Mouse (Mus musculus) CH12.LX (cell line): Measurements from ENCODE around the gene Rplp2. TPM values are rescaled to one million over a fixed set of nuclear protein-coding genes. Genes with fewer than 3 reads are reported as not detected.

Source experiments
- DNase-seq: peaks from one replicate; pipeline ENCODE4 v3.0.0-alpha.2; 2013; ENCODE audit errors: extremely low read depth
- H3K27ac ChIP-seq: 2 replicates; pipeline ENCODE4 v1.5.1; 2012; ENCODE audit warnings: low read depth, mild to moderate bottlenecking, control low read depth, moderate library complexity; ENCODE audit not compliant: insufficient read depth
- H3K27me3 ChIP-seq: replicated peaks from 2 replicates; pipeline ENCODE3; 2012; ENCODE audit warnings: inconsistent platforms
- H3K36me3 ChIP-seq, 2 experiments: replicated peaks in 1 of 2; 2 replicates each; pipeline versions ENCODE3 to v1.6.1; 2012; ENCODE audit warnings: inconsistent platforms in 1 of 2, low read length in 1 of 2, mild to moderate bottlenecking in 1 of 2, mixed read lengths in 1 of 2, moderate library complexity in 1 of 2; ENCODE audit not compliant: control insufficient read depth in 1 of 2, insufficient read depth in 1 of 2
- H3K4me1 ChIP-seq, 2 experiments: 2 replicates each; pipeline ENCODE4 v1.6.1; 2012; ENCODE audit warnings: inconsistent platforms in 1 of 2, moderate library complexity in 1 of 2; ENCODE audit not compliant: insufficient read depth in 2 of 2, control insufficient read depth in 1 of 2
- H3K4me2 ChIP-seq: 2 replicates; pipeline ENCODE4 v1.6.1; 2012; ENCODE audit warnings: low read depth, mild to moderate bottlenecking, control low read depth; ENCODE audit not compliant: poor library complexity, insufficient read depth, severe bottlenecking
- H3K4me3 ChIP-seq, 3 experiments: fragments of 150-350 bp in 1 of 3; sonication (generic) in 1 of 3; replicated peaks in 1 of 3; 2 replicates each; pipeline versions ENCODE3 to v1.5.1; 2011 to 2012; ENCODE audit warnings: low read depth in 2 of 3, low read length in 2 of 3, mild to moderate bottlenecking in 2 of 3, moderate library complexity in 2 of 3, control low read depth in 1 of 3, improper control_type of control experiment in 1 of 3, inconsistent platforms in 1 of 3, mixed read lengths in 1 of 3; ENCODE audit not compliant: poor library complexity in 1 of 3
- H3K79me2 ChIP-seq: replicated peaks from 2 replicates; pipeline ENCODE4 v1.6.1; 2012; ENCODE audit warnings: mild to moderate bottlenecking, moderate library complexity; ENCODE audit not compliant: control insufficient read depth, poor library complexity, insufficient read depth, severe bottlenecking; ENCODE audit errors: extremely low read depth
- H3K9ac ChIP-seq: 2 replicates; pipeline ENCODE4 v1.6.1; 2012; ENCODE audit warnings: low read depth, mild to moderate bottlenecking, control low read depth, moderate library complexity; ENCODE audit not compliant: insufficient read depth
- H3K9me3 ChIP-seq: replicated peaks from 2 replicates; pipeline ENCODE3; 2012; ENCODE audit warnings: low read length, inconsistent platforms, mixed read lengths
- BHLHE40 ChIP-seq: IDR thresholded peaks from 2 replicates; pipeline ENCODE4 v1.6.1; 2011; ENCODE audit warnings: mild to moderate bottlenecking, low read depth, low read length, improper control_type of control experiment
- CHD1 ChIP-seq: IDR thresholded peaks from 2 replicates; pipeline ENCODE4 v1.6.1; 2012; ENCODE audit warnings: low read depth, low read length, improper control_type of control experiment, inconsistent platforms
- CHD2 ChIP-seq: IDR thresholded peaks from 2 replicates; pipeline ENCODE4 v1.6.1; 2011; ENCODE audit warnings: low read length, improper control_type of control experiment
- CTCF ChIP-seq, 2 experiments: IDR thresholded peaks in 1 of 2; conservative IDR thresholded peaks in 1 of 2; 2 replicates each; pipeline ENCODE4 v1.5.1; 2011 to 2012; ENCODE audit warnings: low read depth in 2 of 2, low read length in 2 of 2, improper control_type of control experiment in 1 of 2, inconsistent platforms in 1 of 2, mild to moderate bottlenecking in 1 of 2, moderate library complexity in 1 of 2
- EP300 ChIP-seq: IDR thresholded peaks from 2 replicates; pipeline ENCODE4 v1.6.1; 2011; ENCODE audit warnings: low read length, improper control_type of control experiment
- ETS1 ChIP-seq: conservative IDR thresholded peaks from 2 replicates; pipeline ENCODE4 v1.6.1; 2012; ENCODE audit warnings: low read depth, mild to moderate bottlenecking, inconsistent platforms, low read length, improper control_type of control experiment, moderate library complexity
- GABPA ChIP-seq: IDR thresholded peaks from 2 replicates; pipeline ENCODE4 v1.6.1; 2012; ENCODE audit warnings: low read depth, low read length, improper control_type of control experiment, inconsistent platforms; ENCODE audit not compliant: insufficient replicate concordance
- HCFC1 ChIP-seq: IDR thresholded peaks from 2 replicates; pipeline ENCODE4 v1.6.1; 2012; ENCODE audit warnings: low read depth, mild to moderate bottlenecking, inconsistent platforms, low read length, improper control_type of control experiment
- IRF4 ChIP-seq: IDR thresholded peaks from 2 replicates; pipeline ENCODE4 v1.6.1; 2014; ENCODE audit warnings: low read depth, mild to moderate bottlenecking, inconsistent platforms, low read length, improper control_type of control experiment
- JUN ChIP-seq: IDR thresholded peaks from 2 replicates; pipeline ENCODE4 v1.6.1; 2011; ENCODE audit warnings: low read depth, mild to moderate bottlenecking, low read length, improper control_type of control experiment, moderate library complexity; ENCODE audit not compliant: insufficient read depth
- JUND ChIP-seq: conservative IDR thresholded peaks from 2 replicates; pipeline ENCODE4 v1.6.1; 2011; ENCODE audit warnings: low read depth, low read length, improper control_type of control experiment
- KAT2A ChIP-seq: IDR thresholded peaks from 2 replicates; pipeline ENCODE4 v1.6.1; 2012; ENCODE audit warnings: low read length, improper control_type of control experiment, inconsistent platforms; ENCODE audit not compliant: insufficient replicate concordance
- MAX ChIP-seq: IDR thresholded peaks from 2 replicates; pipeline ENCODE4 v1.6.1; 2011; ENCODE audit warnings: low read length, improper control_type of control experiment
- MAZ ChIP-seq: IDR thresholded peaks from 2 replicates; pipeline ENCODE4 v1.6.1; 2012; ENCODE audit warnings: low read depth, mild to moderate bottlenecking, inconsistent platforms, low read length, improper control_type of control experiment, moderate library complexity
- MEF2A ChIP-seq: IDR thresholded peaks from 2 replicates; pipeline ENCODE4 v1.6.1; 2014; ENCODE audit warnings: low read depth, mild to moderate bottlenecking, inconsistent platforms, low read length, improper control_type of control experiment, borderline replicate concordance
- MXI1 ChIP-seq: IDR thresholded peaks from 2 replicates; pipeline ENCODE4 v1.6.1; 2011; ENCODE audit warnings: mild to moderate bottlenecking, low read depth, low read length, improper control_type of control experiment
- MYC ChIP-seq: IDR thresholded peaks from 2 replicates; pipeline ENCODE4 v1.6.1; 2011; ENCODE audit warnings: low read depth, mild to moderate bottlenecking, improper control_type of control experiment, low read length
- NELFE ChIP-seq: IDR thresholded peaks from 2 replicates; pipeline ENCODE4 v1.6.1; 2011; ENCODE audit warnings: low read depth, low read length, improper control_type of control experiment
- NRF1 ChIP-seq: IDR thresholded peaks from 2 replicates; pipeline ENCODE4 v1.6.1; 2014; ENCODE audit warnings: low read depth, mild to moderate bottlenecking, inconsistent platforms, low read length, improper control_type of control experiment, moderate library complexity
- PAX5 ChIP-seq: IDR thresholded peaks from 2 replicates; pipeline ENCODE4 v1.6.1; 2012; ENCODE audit warnings: low read length, inconsistent platforms, mixed read lengths
- POLR2AphosphoS2 ChIP-seq: IDR thresholded peaks from 2 replicates; pipeline ENCODE4 v1.6.1; 2011; ENCODE audit warnings: low read depth, low read length, improper control_type of control experiment
- RAD21 ChIP-seq: IDR thresholded peaks from 2 replicates; pipeline ENCODE4 v1.6.1; 2011; ENCODE audit warnings: low read depth, mild to moderate bottlenecking, low read length, improper control_type of control experiment, moderate library complexity
- RCOR1 ChIP-seq: conservative IDR thresholded peaks from 2 replicates; pipeline ENCODE4 v1.6.1; 2012; ENCODE audit warnings: low read depth, mild to moderate bottlenecking, inconsistent platforms, low read length, improper control_type of control experiment
- SMC3 ChIP-seq: IDR thresholded peaks from 2 replicates; pipeline ENCODE4 v1.6.1; 2011; ENCODE audit warnings: low read depth, low read length, improper control_type of control experiment
- TBP ChIP-seq: conservative IDR thresholded peaks from 2 replicates; pipeline ENCODE4 v1.6.1; 2011; ENCODE audit warnings: low read depth, low read length, improper control_type of control experiment
- TCF12 ChIP-seq: IDR thresholded peaks from 2 replicates; pipeline ENCODE4 v1.6.1; 2014; ENCODE audit warnings: low read depth, mild to moderate bottlenecking, inconsistent platforms, low read length, improper control_type of control experiment
- USF1 ChIP-seq: IDR thresholded peaks from 2 replicates; pipeline ENCODE4 v1.6.1; 2014; ENCODE audit warnings: low read depth, mild to moderate bottlenecking, inconsistent platforms, low read length, improper control_type of control experiment
- USF2 ChIP-seq: conservative IDR thresholded peaks from 2 replicates; pipeline ENCODE4 v1.6.1; 2011; ENCODE audit warnings: low read depth, low read length, improper control_type of control experiment
- ZMIZ1 ChIP-seq: IDR thresholded peaks from 2 replicates; pipeline ENCODE4 v1.6.1; 2012; ENCODE audit warnings: low read depth, mild to moderate bottlenecking, inconsistent platforms, low read length, improper control_type of control experiment
- ZNF384 ChIP-seq: IDR thresholded peaks from 2 replicates; pipeline ENCODE4 v1.6.1; 2012; ENCODE audit warnings: low read depth, low read length, improper control_type of control experiment, inconsistent platforms
- dilution Hi-C: fragments of 300-500 bp; cut with MboI; formaldehyde crosslinking; loops from 2 replicates; pipeline ENCODE4 v1.14.3; 2020; ENCODE audit warnings: low sequenced_read_pairs; ENCODE audit not compliant: extremely low pct_unique_long_range_greater_than_20kb, extremely low pct_ligation_motif_present
- in situ Hi-C: fragments of 300-500 bp; cut with MboI; formaldehyde crosslinking; loops from 3 replicates; pipeline ENCODE4 v1.14.3; 2019; ENCODE audit warnings: low sequenced_read_pairs, low pct_ligation_motif_present, low pct_unique_long_range_greater_than_20kb, mixed read lengths
- polyA plus RNA-seq: library from polyadenylated mRNA; unstranded; fragments of >175 nt; gene quantifications from 2 replicates; pipeline ENCODE4 v1.2.1, GENCODE M21; 2012; ENCODE audit warnings: low read depth; ENCODE audit not compliant: insufficient read length
- total RNA-seq, 2 experiments: library from RNA; depleted of rRNA; stranded (reverse); fragments of 300-350 nt in 1 of 2; fragments of >200 nt in 1 of 2; gene quantifications; 2 replicates each; pipeline ENCODE4 v1.2.3; 2012 to 2014

Rplp2 gene
- total and polyA plus RNA-seq, 3 experiments = 791 to 3,416 (median 2,025) TPM

DNA sequence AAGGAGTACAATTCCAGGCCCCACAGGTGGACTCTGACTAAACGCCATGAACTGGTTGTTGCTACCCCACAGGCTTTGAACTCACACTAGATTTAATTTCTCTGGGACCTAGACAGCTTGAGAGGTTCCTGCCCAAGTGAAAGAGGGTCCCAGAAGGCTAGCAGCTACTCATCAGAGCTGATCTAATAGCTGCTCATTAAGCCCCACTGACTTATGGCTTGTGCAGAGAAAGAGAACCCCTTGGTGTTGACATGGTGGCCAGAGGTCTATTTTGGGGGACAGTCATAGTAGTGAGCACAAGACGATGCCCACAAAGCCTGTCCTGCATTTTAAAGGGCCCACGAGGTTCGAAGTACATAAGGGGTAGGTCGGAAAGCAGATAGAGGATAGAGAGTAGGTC lies 27.0 kb downstream of the Rplp2 start:
- dilution Hi-C loops = no loop called here
- Histone ChIP-seq H3K79me2 (peaks cover 22% of the 10 kb centered on the region), H3K36me3 (peaks cover 27 to 42% of the 10 kb centered on the region in 2 experiments), H3K27me3 (peaks cover 9% of the 10 kb centered on the region), H3K27ac (no peak overlapping the region), H3K9ac (peak overlapping the region; percentile 51), H3K9me3 (no peaks in the 10 kb centered on the region)
- DNase-seq = no peak
- in situ Hi-C loops = no loop called here
- TF ChIP-seq CHD2 (no peak), MYC (no peak), USF2 (no peak), CHD1 (no peak), ETS1 (no peak)
- TF ChIP-seq, all 38 proteins: peak for 0
- Histone ChIP-seq H3K4me1 (peaks cover 26 to 49% of the 10 kb centered on the region in 2 experiments), H3K4me2 (peak overlapping the region; percentile 86), H3K4me3 (peak overlapping the region; percentile 74 to 96 (median 89))

- H3K9ac ChIP-seq = peak within 1 kb of the TSS; percentile 51
- peaks cover 21 to 32% of the 10 kb centered on the region in 2 experiments for H3K36me3 ChIP-seq
- DNase-seq = peak; percentile 79
- peak within 1 kb of the TSS; percentile 86 for H3K4me2 ChIP-seq
- dilution Hi-C loops = no loop called here
- H3K27me3 ChIP-seq = peaks cover 9% of the 10 kb centered on the region
- in situ Hi-C loops = no loop called here
- no peak within 1 kb of the TSS for H3K27ac ChIP-seq
- peaks cover 18 to 40% of the 10 kb centered on the region in 2 experiments for H3K4me1 ChIP-seq
- H3K9me3 ChIP-seq = no peaks in the 10 kb centered on the region
- H3K4me3 ChIP-seq = peak within 1 kb of the TSS; percentile 74 to 96 (median 89)
- H3K79me2 ChIP-seq = peaks cover 22% of the 10 kb centered on the region
- no peak for TF ChIP-seq ZNF384
- TF ChIP-seq BHLHE40 = 0 out of 2 replicates have a peak, but pooled peaks have one; percentile 12
- TF ChIP-seq MAZ = no peak
- no peak for TF ChIP-seq CTCF (conservative IDR thresholded peaks at IDR 0.05 in 1 of 2, IDR thresholded peaks at IDR 0.05 in 1 of 2; ENCODE audit: low read depth in 2 of 2, low read length in 2 of 2)
- 0 out of 2 replicates have a peak, but pooled peaks have one; percentile 58 for TF ChIP-seq TCF12
- peak; percentile 99 for TF ChIP-seq CHD1
- peak; percentile 88 for TF ChIP-seq NELFE
- TF ChIP-seq ZMIZ1 = peak; percentile 70; the same call in 1 of the 2 replicates
- TF ChIP-seq KAT2A = peak; percentile 71; the same call in 1 of the 2 replicates
- peak; percentile 73; the same call in 1 of the 2 replicates for TF ChIP-seq MAX
- 0 out of 2 replicates have a peak, but pooled peaks have one; percentile 51 for TF ChIP-seq RCOR1
- TF ChIP-seq PAX5 = no peak
- peak; percentile 89 for TF ChIP-seq HCFC1
- no peak for TF ChIP-seq RAD21
- no peak for TF ChIP-seq CHD2
- TF ChIP-seq TBP = no peak
- no peak for TF ChIP-seq EP300
- no peak for TF ChIP-seq USF1
- no peak for TF ChIP-seq JUN
- TF ChIP-seq ETS1 = no peak
- TF ChIP-seq MXI1 = peak; percentile 100
- TF ChIP-seq MEF2A = 0 out of 2 replicates have a peak, but pooled peaks have one; percentile 45
- no peak for TF ChIP-seq SMC3
- TF ChIP-seq USF2 = no peak
- 0 out of 2 replicates have a peak, but pooled peaks have one; percentile 49 for TF ChIP-seq IRF4
- TF ChIP-seq GABPA = no peak; the same call in 1 of the 2 replicates
- peak; percentile 9; the same call in 1 of the 2 replicates for TF ChIP-seq NRF1
- no peak for TF ChIP-seq JUND
- no peak for TF ChIP-seq MYC
- no peak for TF ChIP-seq POLR2AphosphoS2
These were observed 28.0 kb downstream of the Rplp2 start, which contains the start of the genes Polr2l and Tspan4 for GRCm38 (mm10) chr7:141475011-141475804. TSS of gene Polr2l (minus strand) at chr7:141475132. TSS of gene Tspan4 (plus strand) at chr7:141475240.
